ENCODE assay signal across 30 mouse cellular contexts in genomic region chr5:23189633-23190032, GRCm38 (mm10).
DNase-seq lines count a peak whose midpoint lies in the region; ATAC-seq lines count a peak whose summit lies in the region.
"Had no signal": no experiment of that assay in that cellular context is flagged by ENCODE, and none has a peak within 500 bp of the region (broad histone marks: within the 10 kb centered on the region; RNA-seq: fewer than 3 reads in every experiment).

No protein-coding gene starts in this region.

- no peak overlapping the region for H3K4me2 ChIP-seq in kidney, embryonic 15.5 days
- H3K4me2 ChIP-seq: embryonic facial prominence, embryonic 15.5 days; forebrain, embryonic 12.5 days; heart, embryonic 15.5 days; limb, embryonic 12.5 days; liver, embryonic 15.5 days; lung, embryonic 14.5 days; midbrain, embryonic 15.5 days; neural tube, embryonic 15.5 days; stomach, embryonic 15.5 days had no signal

- H3K9me3 ChIP-seq in kidney, embryonic 15.5 days (replicated peaks) = no peaks in the 10 kb centered on the region
- H3K9me3 ChIP-seq: embryonic facial prominence, embryonic 10.5 days; embryonic facial prominence, embryonic 15.5 days; forebrain, embryonic 12.5 days; heart, embryonic 10.5 days; heart, embryonic 15.5 days; limb, embryonic 12.5 days; liver, embryonic 15.5 days; midbrain, embryonic 15.5 days; stomach, embryonic 15.5 days had no signal

- no peaks in the 10 kb centered on the region for H3K36me3 ChIP-seq in kidney, embryonic 15.5 days
- H3K36me3 ChIP-seq: embryonic facial prominence, embryonic 10.5 days; embryonic facial prominence, embryonic 15.5 days; forebrain, embryonic 12.5 days; heart, embryonic 10.5 days; heart, embryonic 15.5 days; limb, embryonic 12.5 days; liver, embryonic 15.5 days; midbrain, embryonic 15.5 days; neural tube, embryonic 15.5 days; stomach, embryonic 15.5 days had no signal

- H3K27ac ChIP-seq in kidney, embryonic 15.5 days = no peak overlapping the region
- H3K27ac ChIP-seq: embryonic facial prominence, embryonic 10.5 days; embryonic facial prominence, embryonic 15.5 days; forebrain, embryonic 12.5 days; heart, embryonic 10.5 days; heart, embryonic 15.5 days; limb, embryonic 12.5 days; liver, embryonic 15.5 days; midbrain, embryonic 15.5 days; neural tube, embryonic 15.5 days; stomach, embryonic 15.5 days had no signal

- H3K4me1 ChIP-seq in kidney, embryonic 15.5 days = no peaks in the 10 kb centered on the region
- H3K4me1 ChIP-seq: embryonic facial prominence, embryonic 10.5 days; embryonic facial prominence, embryonic 15.5 days; forebrain, embryonic 12.5 days; heart, embryonic 10.5 days; heart, embryonic 15.5 days; limb, embryonic 12.5 days; liver, embryonic 15.5 days; midbrain, embryonic 15.5 days; neural tube, embryonic 15.5 days; stomach, embryonic 15.5 days had no signal

- intact Hi-C loops in left cerebral cortex, postnatal 14 days (cut with DNase I) = no loop called here

- peak; percentile 22 to 44 for DNase-seq in layer of hippocampus, adult 8-10 months (ENCODE audit: low spot score in 2 of 2)
- DNase-seq in layer of hippocampus, postnatal 10 days (ENCODE audit: low spot score in 2 of 2) = no peak
- DNase-seq in right cerebral cortex, adult 2 months (ENCODE audit: low spot score in 2 of 2) = peak; percentile 60 to 74
- DNase-seq in right cerebral cortex, postnatal 25 days = no peak
- DNase-seq in left cerebral cortex, postnatal 14 days (ENCODE audit: low spot score in 2 of 2) = peak; percentile 22 to 28
- no peak for DNase-seq in testis, postnatal 14 days (ENCODE audit: low spot score)
- DNase-seq: adrenal gland, adult 2 months; B cell, adult 2 months; cerebellum, adult 8-10 months; cerebellum, postnatal 25 days; forebrain, postnatal 0 days; kidney, adult 18-20 months; kidney, postnatal 36 days; lung, embryonic 14.5 days; lung, postnatal 14 days; retina, postnatal 1 day; thymus, adult 18-20 months; thymus, postnatal 25 days had no signal

- 81% methylated on average over 6 of the region's 6 CpGs for WGBS in kidney, embryonic 15.5 days

- H3K4me3 ChIP-seq in kidney, embryonic 15.5 days (replicated peaks) = no peak overlapping the region
- H3K4me3 ChIP-seq: embryonic facial prominence, embryonic 10.5 days; embryonic facial prominence, embryonic 15.5 days; forebrain, embryonic 12.5 days; heart, embryonic 10.5 days; heart, embryonic 15.5 days; limb, embryonic 12.5 days; liver, embryonic 15.5 days; midbrain, embryonic 15.5 days; neural tube, embryonic 15.5 days; stomach, embryonic 15.5 days had no signal

- H3K27me3 ChIP-seq in kidney, embryonic 15.5 days = no peaks in the 10 kb centered on the region
- H3K27me3 ChIP-seq: embryonic facial prominence, embryonic 15.5 days; forebrain, embryonic 12.5 days; heart, embryonic 15.5 days; limb, embryonic 12.5 days; liver, embryonic 15.5 days; midbrain, embryonic 15.5 days; neural tube, embryonic 15.5 days; stomach, embryonic 15.5 days had no signal

- H3K9ac ChIP-seq in kidney, embryonic 15.5 days = no peak overlapping the region
- H3K9ac ChIP-seq: embryonic facial prominence, embryonic 15.5 days; forebrain, embryonic 12.5 days; forebrain, postnatal 0 days; heart, embryonic 15.5 days; limb, embryonic 12.5 days; liver, embryonic 15.5 days; lung, embryonic 14.5 days; midbrain, embryonic 15.5 days; neural tube, embryonic 15.5 days; stomach, embryonic 15.5 days had no signal

- ATAC-seq in kidney, embryonic 15.5 days (replicated peaks; ENCODE audit: low FRiP score) = no peak
- ATAC-seq: forebrain, postnatal 0 days; hindbrain, embryonic 16.5 days; midbrain, embryonic 15.5 days had no signal

Comparison
In these comparisons a context has a peak if more than half of its experiments do, and no peak if none do; other contexts are left out.
1. DNase-seq: peak in layer of hippocampus, adult 8-10 months (2 of 2), right cerebral cortex, adult 2 months (2 of 2) and left cerebral cortex, postnatal 14 days (2 of 2); none in layer of hippocampus, postnatal 10 days (0 of 2), right cerebral cortex, postnatal 25 days (single experiment) and testis, postnatal 14 days (single experiment).